Mouse (Mus musculus) MN1 (cell line): ENCODE measurements around the gene Wls.

ENCODE experiments used
- DNase-seq: peaks from one replicate; pipeline ENCODE4 v3.0.0-alpha.2; 2016; ENCODE audit warnings: low spot score

The Wls gene

DNA sequence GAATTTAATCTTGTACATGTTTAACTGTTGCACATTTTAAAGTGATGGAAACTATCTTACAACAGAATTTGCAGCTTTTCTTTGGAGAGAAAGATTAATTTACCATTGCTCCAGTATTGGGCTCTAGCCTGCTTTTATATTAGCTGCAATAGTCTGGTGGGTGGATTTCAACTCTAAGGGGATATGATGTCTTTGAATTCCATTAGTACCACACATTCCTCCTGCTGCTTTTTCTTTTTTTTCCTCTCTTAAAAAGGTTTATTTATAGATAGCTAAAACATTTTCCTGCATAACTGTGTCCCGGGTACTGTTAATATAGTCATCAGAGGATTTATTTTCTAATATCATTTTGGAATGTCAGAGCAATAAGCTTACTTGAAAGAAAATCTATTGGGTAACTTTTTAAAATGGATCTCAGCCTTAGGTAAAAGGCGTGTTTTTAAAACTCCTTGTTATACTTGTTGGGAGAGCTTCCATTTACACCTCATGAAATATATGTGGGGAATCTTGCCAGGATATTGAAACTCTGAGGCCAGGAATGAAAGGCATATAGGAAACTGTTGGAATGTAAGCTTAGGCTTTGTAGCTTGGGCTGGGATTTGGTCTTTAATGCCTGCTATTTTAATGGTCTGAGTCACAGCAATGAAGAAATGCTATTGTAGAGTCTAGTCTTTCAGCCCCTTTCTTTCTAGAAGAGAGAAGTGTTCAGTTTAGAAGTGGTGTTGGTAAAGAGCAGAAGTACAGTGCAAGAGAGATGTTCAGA lies 78.0 kb downstream of the Wls start:
- DNase-seq = no peak
